Mouse (Mus musculus) CH12.LX (cell line): Measurements from ENCODE around the gene Zfp609. TPM values are rescaled to one million over a fixed set of nuclear protein-coding genes. Genes with fewer than 3 reads are reported as not detected.

ENCODE experiments used
- DNase-seq: peaks from one replicate; pipeline ENCODE4 v3.0.0-alpha.2; 2013; ENCODE audit errors: extremely low read depth
- H3K27ac ChIP-seq: 2 replicates; pipeline ENCODE4 v1.5.1; 2012; ENCODE audit warnings: low read depth, mild to moderate bottlenecking, control low read depth, moderate library complexity; ENCODE audit not compliant: insufficient read depth
- H3K27me3 ChIP-seq: replicated peaks from 2 replicates; pipeline ENCODE3; 2012; ENCODE audit warnings: inconsistent platforms
- H3K36me3 ChIP-seq, 2 experiments: replicated peaks in 1 of 2; 2 replicates each; pipeline versions ENCODE3 to v1.6.1; 2012; ENCODE audit warnings: inconsistent platforms in 1 of 2, low read length in 1 of 2, mild to moderate bottlenecking in 1 of 2, mixed read lengths in 1 of 2, moderate library complexity in 1 of 2; ENCODE audit not compliant: control insufficient read depth in 1 of 2, insufficient read depth in 1 of 2
- H3K4me1 ChIP-seq, 2 experiments: 2 replicates each; pipeline ENCODE4 v1.6.1; 2012; ENCODE audit warnings: inconsistent platforms in 1 of 2, moderate library complexity in 1 of 2; ENCODE audit not compliant: insufficient read depth in 2 of 2, control insufficient read depth in 1 of 2
- H3K4me2 ChIP-seq: 2 replicates; pipeline ENCODE4 v1.6.1; 2012; ENCODE audit warnings: low read depth, mild to moderate bottlenecking, control low read depth; ENCODE audit not compliant: poor library complexity, insufficient read depth, severe bottlenecking
- H3K4me3 ChIP-seq, 3 experiments: fragments of 150-350 bp in 1 of 3; sonication (generic) in 1 of 3; replicated peaks in 1 of 3; 2 replicates each; pipeline versions ENCODE3 to v1.5.1; 2011 to 2012; ENCODE audit warnings: low read depth in 2 of 3, low read length in 2 of 3, mild to moderate bottlenecking in 2 of 3, moderate library complexity in 2 of 3, control low read depth in 1 of 3, improper control_type of control experiment in 1 of 3, inconsistent platforms in 1 of 3, mixed read lengths in 1 of 3; ENCODE audit not compliant: poor library complexity in 1 of 3
- H3K79me2 ChIP-seq: replicated peaks from 2 replicates; pipeline ENCODE4 v1.6.1; 2012; ENCODE audit warnings: mild to moderate bottlenecking, moderate library complexity; ENCODE audit not compliant: control insufficient read depth, poor library complexity, insufficient read depth, severe bottlenecking; ENCODE audit errors: extremely low read depth
- H3K9ac ChIP-seq: 2 replicates; pipeline ENCODE4 v1.6.1; 2012; ENCODE audit warnings: low read depth, mild to moderate bottlenecking, control low read depth, moderate library complexity; ENCODE audit not compliant: insufficient read depth
- H3K9me3 ChIP-seq: replicated peaks from 2 replicates; pipeline ENCODE3; 2012; ENCODE audit warnings: low read length, inconsistent platforms, mixed read lengths
- CHD2 ChIP-seq: IDR thresholded peaks from 2 replicates; pipeline ENCODE4 v1.6.1; 2011; ENCODE audit warnings: low read length, improper control_type of control experiment
- CTCF ChIP-seq, 2 experiments: IDR thresholded peaks in 1 of 2; conservative IDR thresholded peaks in 1 of 2; 2 replicates each; pipeline ENCODE4 v1.5.1; 2011 to 2012; ENCODE audit warnings: low read depth in 2 of 2, low read length in 2 of 2, improper control_type of control experiment in 1 of 2, inconsistent platforms in 1 of 2, mild to moderate bottlenecking in 1 of 2, moderate library complexity in 1 of 2
- EP300 ChIP-seq: IDR thresholded peaks from 2 replicates; pipeline ENCODE4 v1.6.1; 2011; ENCODE audit warnings: low read length, improper control_type of control experiment
- ETS1 ChIP-seq: conservative IDR thresholded peaks from 2 replicates; pipeline ENCODE4 v1.6.1; 2012; ENCODE audit warnings: low read depth, mild to moderate bottlenecking, inconsistent platforms, low read length, improper control_type of control experiment, moderate library complexity
- HCFC1 ChIP-seq: IDR thresholded peaks from 2 replicates; pipeline ENCODE4 v1.6.1; 2012; ENCODE audit warnings: low read depth, mild to moderate bottlenecking, inconsistent platforms, low read length, improper control_type of control experiment
- IRF4 ChIP-seq: IDR thresholded peaks from 2 replicates; pipeline ENCODE4 v1.6.1; 2014; ENCODE audit warnings: low read depth, mild to moderate bottlenecking, inconsistent platforms, low read length, improper control_type of control experiment
- MAFK ChIP-seq: IDR thresholded peaks from 2 replicates; pipeline ENCODE4 v1.6.1; 2011; ENCODE audit warnings: low read length, improper control_type of control experiment; ENCODE audit not compliant: insufficient replicate concordance
- MAX ChIP-seq: IDR thresholded peaks from 2 replicates; pipeline ENCODE4 v1.6.1; 2011; ENCODE audit warnings: low read length, improper control_type of control experiment
- MYC ChIP-seq: IDR thresholded peaks from 2 replicates; pipeline ENCODE4 v1.6.1; 2011; ENCODE audit warnings: low read depth, mild to moderate bottlenecking, improper control_type of control experiment, low read length
- NELFE ChIP-seq: IDR thresholded peaks from 2 replicates; pipeline ENCODE4 v1.6.1; 2011; ENCODE audit warnings: low read depth, low read length, improper control_type of control experiment
- POLR2AphosphoS2 ChIP-seq: IDR thresholded peaks from 2 replicates; pipeline ENCODE4 v1.6.1; 2011; ENCODE audit warnings: low read depth, low read length, improper control_type of control experiment
- RAD21 ChIP-seq: IDR thresholded peaks from 2 replicates; pipeline ENCODE4 v1.6.1; 2011; ENCODE audit warnings: low read depth, mild to moderate bottlenecking, low read length, improper control_type of control experiment, moderate library complexity
- TBP ChIP-seq: conservative IDR thresholded peaks from 2 replicates; pipeline ENCODE4 v1.6.1; 2011; ENCODE audit warnings: low read depth, low read length, improper control_type of control experiment
- TCF12 ChIP-seq: IDR thresholded peaks from 2 replicates; pipeline ENCODE4 v1.6.1; 2014; ENCODE audit warnings: low read depth, mild to moderate bottlenecking, inconsistent platforms, low read length, improper control_type of control experiment
- UBTF ChIP-seq: IDR thresholded peaks from 2 replicates; pipeline ENCODE4 v1.6.1; 2012; ENCODE audit warnings: low read depth, mild to moderate bottlenecking, inconsistent platforms, low read length, improper control_type of control experiment, moderate library complexity
- USF2 ChIP-seq: conservative IDR thresholded peaks from 2 replicates; pipeline ENCODE4 v1.6.1; 2011; ENCODE audit warnings: low read depth, low read length, improper control_type of control experiment
- ZKSCAN1 ChIP-seq: IDR thresholded peaks from 2 replicates; pipeline ENCODE4 v1.6.1; 2012; ENCODE audit warnings: low read depth, inconsistent platforms, low read length, improper control_type of control experiment, borderline replicate concordance
- ZMIZ1 ChIP-seq: IDR thresholded peaks from 2 replicates; pipeline ENCODE4 v1.6.1; 2012; ENCODE audit warnings: low read depth, mild to moderate bottlenecking, inconsistent platforms, low read length, improper control_type of control experiment
- dilution Hi-C: fragments of 300-500 bp; cut with MboI; formaldehyde crosslinking; loops from 2 replicates; pipeline ENCODE4 v1.14.3; 2020; ENCODE audit warnings: low sequenced_read_pairs; ENCODE audit not compliant: extremely low pct_unique_long_range_greater_than_20kb, extremely low pct_ligation_motif_present
- in situ Hi-C: fragments of 300-500 bp; cut with MboI; formaldehyde crosslinking; loops from 3 replicates; pipeline ENCODE4 v1.14.3; 2019; ENCODE audit warnings: low sequenced_read_pairs, low pct_ligation_motif_present, low pct_unique_long_range_greater_than_20kb, mixed read lengths
- polyA plus RNA-seq: library from polyadenylated mRNA; unstranded; fragments of >175 nt; gene quantifications from 2 replicates; pipeline ENCODE4 v1.2.1, GENCODE M21; 2012; ENCODE audit warnings: low read depth; ENCODE audit not compliant: insufficient read length
- total RNA-seq, 2 experiments: library from RNA; depleted of rRNA; stranded (reverse); fragments of 300-350 nt in 1 of 2; fragments of >200 nt in 1 of 2; gene quantifications; 2 replicates each; pipeline ENCODE4 v1.2.3; 2012 to 2014

Zfp609 gene
- total and polyA plus RNA-seq, 3 experiments: 1.2 to 15.4 (median 3.2) TPM

GRCm38 (mm10) chr9:65836916-65837315 lies 9.6 kb upstream of the Zfp609 start:
- H3K4me3 ChIP-seq: no peak overlapping the region
- TF ChIP-seq POLR2AphosphoS2 (no peak), RAD21 (no peak), USF2 (no peak), ZMIZ1 (no peak), MAX (no peak), TCF12 (no peak), CHD2 (no peak), UBTF (no peak), IRF4 (no peak), NELFE (no peak), ETS1 (no peak), EP300 (no peak), TBP (no peak), CTCF (conservative IDR thresholded peaks at IDR 0.05 in 1 of 2, IDR thresholded peaks at IDR 0.05 in 1 of 2; ENCODE audit: low read depth in 2 of 2, low read length in 2 of 2) (no peak), MYC (no peak), HCFC1 (no peak)
- no peak overlapping the region for H3K9ac ChIP-seq
- in situ Hi-C loops (no loop called here), dilution Hi-C loops (no loop called here)
- H3K79me2 ChIP-seq: no peaks in the 10 kb centered on the region
- H3K27ac ChIP-seq: no peak overlapping the region
- no peak overlapping the region for H3K4me2 ChIP-seq
- peaks cover 6 to 29% of the 10 kb centered on the region in 2 experiments for H3K36me3 ChIP-seq
- H3K9me3 ChIP-seq: no peaks in the 10 kb centered on the region
- DNase-seq: no peak
- peaks cover 0 to 17% of the 10 kb centered on the region in 2 experiments; a peak in 2 of 4 replicates for H3K4me1 ChIP-seq
- no peaks in the 10 kb centered on the region for H3K27me3 ChIP-seq

DNA sequence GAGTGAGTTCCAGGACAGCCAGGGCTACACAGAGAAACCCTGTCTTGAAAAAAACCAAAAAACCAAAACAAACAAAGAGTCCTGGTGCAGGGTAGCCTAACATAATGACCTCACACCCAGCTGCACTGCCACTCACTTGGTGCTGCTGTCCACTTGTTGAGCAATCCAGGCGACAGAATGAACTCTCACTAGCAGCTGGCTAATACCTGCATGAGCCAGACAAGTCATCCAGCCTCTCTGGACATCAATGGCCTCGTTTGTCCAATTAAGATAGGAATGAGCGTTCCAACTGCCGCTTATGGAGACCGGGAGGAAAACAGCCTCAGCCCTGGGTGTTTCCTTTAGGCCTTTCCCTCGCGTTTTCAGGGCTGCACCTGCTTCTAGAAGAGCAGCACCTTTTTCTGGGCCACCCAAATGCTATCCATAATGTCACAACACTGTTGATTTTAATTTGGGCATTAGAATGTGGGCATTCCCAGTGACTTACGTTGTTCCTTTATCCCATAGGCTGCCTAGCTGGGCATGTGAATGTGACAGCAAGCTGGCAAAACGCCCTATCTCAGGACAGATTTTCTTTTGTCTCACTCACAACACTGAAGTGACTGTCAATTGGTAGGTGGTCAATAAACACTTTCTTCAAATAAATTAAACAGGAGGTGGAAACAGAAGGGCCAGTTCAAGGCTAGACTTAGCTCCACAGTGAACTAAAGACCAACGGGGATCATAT lies 7.4 kb upstream of the Zfp609 start:
- dilution Hi-C loops: no loop called here
- no peaks in the 10 kb centered on the region for H3K9me3 ChIP-seq
- no peak for TF ChIP-seq MAFK
- no peak for TF ChIP-seq ZKSCAN1
- TF ChIP-seq, all 38 proteins: peak for 0
- Histone ChIP-seq H3K4me3 (no peak overlapping the region), H3K27me3 (no peaks in the 10 kb centered on the region), H3K27ac (no peak overlapping the region), H3K9ac (no peak overlapping the region), H3K4me2 (no peak overlapping the region), H3K79me2 (no peaks in the 10 kb centered on the region), H3K36me3 (peaks cover 3 to 24% of the 10 kb centered on the region in 2 experiments), H3K4me1 (peaks cover 0 to 36% of the 10 kb centered on the region in 2 experiments; a peak in 2 of 4 replicates)
- no peak for DNase-seq
- in situ Hi-C loops: no loop called here
